Mouse (Mus musculus) E14TG2a.4 (cell line): ENCODE data around the gene Dapk1.

ENCODE experiments used
- H3K27me3 ChIP-seq: 2 replicates; pipeline ENCODE4 v1.6.1; 2014; ENCODE audit warnings: low read length, control low read depth; ENCODE audit not compliant: insufficient read depth
- H3K36me3 ChIP-seq: 2 replicates; pipeline ENCODE4 v1.6.1; 2014; ENCODE audit warnings: low read length, control low read depth; ENCODE audit not compliant: insufficient read depth
- H3K4me1 ChIP-seq: replicated peaks from 2 replicates; pipeline ENCODE4 v1.6.1; 2014; ENCODE audit warnings: low read depth, low read length, control low read depth
- H3K4me3 ChIP-seq: replicated peaks from 2 replicates; pipeline ENCODE4 v1.5.1; 2014; ENCODE audit warnings: mild to moderate bottlenecking, low read length
- H3K9me3 ChIP-seq: 2 replicates; pipeline ENCODE4 v1.6.1; 2014; ENCODE audit warnings: low read length, control low read depth
- CTCF ChIP-seq: conservative IDR thresholded peaks from 2 replicates; pipeline ENCODE4 v1.5.1; 2014; ENCODE audit warnings: low read length
- NANOG ChIP-seq: IDR thresholded peaks from 2 replicates; pipeline ENCODE4 v1.6.1; 2014; ENCODE audit warnings: borderline replicate concordance, low read length, mixed read lengths
- POU5F1 ChIP-seq: IDR thresholded peaks from 2 replicates; pipeline ENCODE4 v1.6.1; 2014; ENCODE audit warnings: low read length, borderline replicate concordance

Dapk1 gene

GRCm38 (mm10) chr13:60644457-60644889 lies 42.7 kb downstream of the Dapk1 start:
- H3K4me3 ChIP-seq, result no peak overlapping the region
- TF ChIP-seq NANOG (no peak), POU5F1 (no peak), CTCF (no peak)
- no peaks in the 10 kb centered on the region for H3K36me3 ChIP-seq
- H3K4me1 ChIP-seq, result peaks cover 6% of the 10 kb centered on the region; the same call in 1 of the 2 replicates
- H3K9me3 ChIP-seq, result no peaks in the 10 kb centered on the region
- H3K27me3 ChIP-seq, result no peaks in the 10 kb centered on the region

- Histone ChIP-seq H3K4me3 (no peak overlapping the region), H3K9me3 (no peaks in the 10 kb centered on the region), H3K4me1 (peaks cover 6% of the 10 kb centered on the region; the same call in 1 of the 2 replicates), H3K36me3 (no peaks in the 10 kb centered on the region), H3K27me3 (no peaks in the 10 kb centered on the region)
- TF ChIP-seq CTCF (no peak), POU5F1 (no peak), NANOG (no peak)
Measured at GRCm38 (mm10) chr13:60646791-60647190, 45.0 kb downstream of the Dapk1 start.

GRCm38 (mm10) chr13:60648350-60648749 lies 46.6 kb downstream of the Dapk1 start:
- Histone ChIP-seq H3K36me3 (no peaks in the 10 kb centered on the region), H3K9me3 (no peaks in the 10 kb centered on the region), H3K4me3 (no peak overlapping the region), H3K4me1 (peaks cover 6% of the 10 kb centered on the region; the same call in 1 of the 2 replicates), H3K27me3 (no peaks in the 10 kb centered on the region)
- TF ChIP-seq POU5F1, result no peak
- TF ChIP-seq CTCF, result no peak
- no peak for TF ChIP-seq NANOG

GRCm38 (mm10) chr13:60650000-60650399 lies 48.3 kb downstream of the Dapk1 start:
- H3K4me3 ChIP-seq, result no peak overlapping the region
- TF ChIP-seq CTCF, result no peak
- TF ChIP-seq NANOG, result no peak
- TF ChIP-seq POU5F1, result no peak
- no peaks in the 10 kb centered on the region for H3K36me3 ChIP-seq
- peaks cover 6% of the 10 kb centered on the region; the same call in 1 of the 2 replicates for H3K4me1 ChIP-seq
- no peaks in the 10 kb centered on the region for H3K27me3 ChIP-seq
- H3K9me3 ChIP-seq, result no peaks in the 10 kb centered on the region

GRCm38 (mm10) chr13:60654017-60654565 lies 52.3 kb downstream of the Dapk1 start:
- H3K27me3 ChIP-seq, result no peaks in the 10 kb centered on the region
- H3K36me3 ChIP-seq, result no peaks in the 10 kb centered on the region
- no peaks in the 10 kb centered on the region for H3K4me1 ChIP-seq
- TF ChIP-seq POU5F1 (no peak), CTCF (no peak), NANOG (no peak)
- no peaks in the 10 kb centered on the region for H3K9me3 ChIP-seq
- no peak overlapping the region for H3K4me3 ChIP-seq

- H3K9me3 ChIP-seq, result no peaks in the 10 kb centered on the region
Measured at GRCm38 (mm10) chr13:60655246-60655645, 53.5 kb downstream of the Dapk1 start.

GRCm38 (mm10) chr13:60659600-60659999 lies 57.9 kb downstream of the Dapk1 start:
- H3K27me3 ChIP-seq, result no peaks in the 10 kb centered on the region
- no peaks in the 10 kb centered on the region for H3K9me3 ChIP-seq
- H3K36me3 ChIP-seq, result no peaks in the 10 kb centered on the region
- H3K4me3 ChIP-seq, result no peak overlapping the region
- H3K4me1 ChIP-seq, result no peaks in the 10 kb centered on the region
- TF ChIP-seq POU5F1 (no peak), NANOG (no peak), CTCF (no peak)

More at GRCm38 (mm10) chr13:60655246-60655645, 53.5 kb downstream of the Dapk1 start:
- Histone ChIP-seq H3K4me3 (no peak overlapping the region), H3K4me1 (no peaks in the 10 kb centered on the region), H3K36me3 (no peaks in the 10 kb centered on the region), H3K27me3 (no peaks in the 10 kb centered on the region)
- no peak for TF ChIP-seq POU5F1
- no peak for TF ChIP-seq NANOG
- no peak for TF ChIP-seq CTCF

GRCm38 (mm10) chr13:60660056-60660455 lies 58.3 kb downstream of the Dapk1 start:
- no peak for TF ChIP-seq POU5F1
- no peak for TF ChIP-seq NANOG
- no peak for TF ChIP-seq CTCF
- no peak overlapping the region for H3K4me3 ChIP-seq
- H3K27me3 ChIP-seq, result no peaks in the 10 kb centered on the region
- no peaks in the 10 kb centered on the region for H3K36me3 ChIP-seq
- H3K9me3 ChIP-seq, result no peaks in the 10 kb centered on the region
- H3K4me1 ChIP-seq, result no peaks in the 10 kb centered on the region
